Mouse (Mus musculus) embryonic facial prominence, embryonic 12.5 days (tissue): ENCODE measurements around the gene Gm42669. TPM values are rescaled to one million over a fixed set of nuclear protein-coding genes. Genes with fewer than 3 reads are reported as not detected.
A peak's percentile ranks its signal among the peaks of the same experiment; 100 is the strongest.

Source experiments
- ATAC-seq: fragments of 200-750 bp; cut with Nextera tagmentation; 2 replicates; pipeline ENCODE4 v1.8.0; 2017; ENCODE audit not compliant: insufficient number of reproducible peaks, insufficient read depth, low FRiP score, low TSS enrichment
- H3K27ac ChIP-seq: fragments of 300-500 bp; sonication (generic); 2 replicates; pipeline ENCODE4 v1.5.1; 2016; ENCODE audit warnings: mild to moderate bottlenecking
- H3K27me3 ChIP-seq: fragments of 300-500 bp; sonication (generic); 2 replicates; pipeline ENCODE4 v1.6.1; 2016; ENCODE audit warnings: mild to moderate bottlenecking, moderate library complexity
- H3K36me3 ChIP-seq: fragments of 300-500 bp; sonication (generic); 2 replicates; pipeline ENCODE4 v1.6.1; 2016; ENCODE audit warnings: mild to moderate bottlenecking
- H3K4me1 ChIP-seq: fragments of 300-500 bp; sonication (generic); 2 replicates; pipeline ENCODE4 v1.6.1; 2016
- H3K4me2 ChIP-seq: fragments of 300-500 bp; sonication (generic); replicated peaks from 2 replicates; pipeline ENCODE4 v1.6.1; 2016; ENCODE audit warnings: mild to moderate bottlenecking, moderate library complexity
- H3K4me3 ChIP-seq: fragments of 300-500 bp; sonication (generic); 2 replicates; pipeline ENCODE4 v1.5.1; 2016; ENCODE audit warnings: mild to moderate bottlenecking
- H3K9ac ChIP-seq: fragments of 300-500 bp; sonication (generic); 2 replicates; pipeline ENCODE4 v1.6.1; 2016; ENCODE audit warnings: mild to moderate bottlenecking, moderate library complexity
- H3K9me3 ChIP-seq: fragments of 300-500 bp; sonication (generic); 2 replicates; pipeline ENCODE4 v1.6.1; 2016; ENCODE audit warnings: mild to moderate bottlenecking, moderate library complexity
- WGBS: fragments of 180-500 bp; shearing (Covaris S2); methylation state at CpG from one replicate; pipeline ENCODE4 v1.1.7; 2016; 5-methylcytosine and 5-hydroxymethylcytosine counted together
- polyA plus RNA-seq: library from polyadenylated mRNA; unstranded; fragments of >200 nt; fragmentation: Nextera tagmentation; extraction: Ambion mirVana; gene quantifications from 2 replicates; pipeline ENCODE4 v1.2.1, GENCODE M21; 2016

Gm42669 gene
- polyA plus RNA-seq, 1 experiment from 2014 or later, result 0.72 TPM

GRCm38 (mm10) chr5:107497519-107498501, 9.6 kb upstream of the Gm42669 start:
- H3K9ac ChIP-seq, result no peak overlapping the region
- no peak overlapping the region for H3K4me3 ChIP-seq
- H3K9me3 ChIP-seq, result 0 out of 2 replicates have a peak, but pooled peaks cover 3% of the 10 kb centered on the region
- WGBS, result 66% methylated on average over 10 of the region's 10 CpGs
- peaks cover 8% of the 10 kb centered on the region; the same call in 1 of the 2 replicates for H3K4me1 ChIP-seq
- H3K4me2 ChIP-seq, result no peak overlapping the region
- ATAC-seq, result no peak
- H3K27ac ChIP-seq, result no peak overlapping the region
- H3K27me3 ChIP-seq, result no peaks in the 10 kb centered on the region
- H3K36me3 ChIP-seq, result peaks cover 3% of the 10 kb centered on the region; the same call in 1 of the 2 replicates

GRCm38 (mm10) chr5:107498806-107499310, 8.6 kb upstream of the Gm42669 start:
- Histone ChIP-seq H3K9ac (no peak overlapping the region), H3K27ac (no peak overlapping the region), H3K4me1 (peaks cover 8% of the 10 kb centered on the region; the same call in 1 of the 2 replicates), H3K4me3 (no peak overlapping the region), H3K27me3 (no peaks in the 10 kb centered on the region), H3K36me3 (peaks cover 3% of the 10 kb centered on the region; the same call in 1 of the 2 replicates), H3K4me2 (no peak overlapping the region), H3K9me3 (0 out of 2 replicates have a peak, but pooled peaks cover 3% of the 10 kb centered on the region)
- ATAC-seq, result no peak
- 35% methylated on average over 5 of the region's 5 CpGs for WGBS

GRCm38 (mm10) chr5:107499891-107500535, 7.4 kb upstream of the Gm42669 start:
- no peak overlapping the region for H3K27ac ChIP-seq
- no peaks in the 10 kb centered on the region for H3K9me3 ChIP-seq
- WGBS, result 89% methylated on average over 5 of the region's 5 CpGs
- ATAC-seq, result no peak
- 0 out of 2 replicates have a peak, but pooled peaks cover 2% of the 10 kb centered on the region for H3K36me3 ChIP-seq
- no peak overlapping the region for H3K4me2 ChIP-seq
- no peaks in the 10 kb centered on the region for H3K27me3 ChIP-seq
- peaks cover 8% of the 10 kb centered on the region; the same call in 1 of the 2 replicates for H3K4me1 ChIP-seq
- no peak overlapping the region for H3K4me3 ChIP-seq
- no peak overlapping the region for H3K9ac ChIP-seq

- H3K27ac ChIP-seq, result no peak overlapping the region
- no peaks in the 10 kb centered on the region for H3K9me3 ChIP-seq
- H3K4me1 ChIP-seq, result peaks cover 8% of the 10 kb centered on the region; the same call in 1 of the 2 replicates
- 0 out of 2 replicates have a peak, but pooled peaks cover 7% of the 10 kb centered on the region for H3K36me3 ChIP-seq
- H3K9ac ChIP-seq, result no peak overlapping the region
- ATAC-seq, result no peak
- H3K4me2 ChIP-seq, result no peak overlapping the region
- H3K27me3 ChIP-seq, result no peaks in the 10 kb centered on the region
- no peak overlapping the region for H3K4me3 ChIP-seq
- 76% methylated on average over 1 of the region's 1 CpGs for WGBS
These were observed 6.7 kb upstream of the Gm42669 start for GRCm38 (mm10) chr5:107500741-107501140.

- Histone ChIP-seq H3K9ac (no peak overlapping the region), H3K4me3 (no peak overlapping the region), H3K9me3 (no peaks in the 10 kb centered on the region), H3K27me3 (no peaks in the 10 kb centered on the region), H3K4me1 (no peaks in the 10 kb centered on the region), H3K27ac (no peak overlapping the region), H3K4me2 (no peak overlapping the region), H3K36me3 (0 out of 2 replicates have a peak, but pooled peaks cover 7% of the 10 kb centered on the region)
- 86% methylated on average over 10 of the region's 10 CpGs for WGBS
- ATAC-seq, result no peak
These were observed 3.1 kb downstream of the Gm42669 start for GRCm38 (mm10) chr5:107510503-107510902.

- Histone ChIP-seq H3K36me3 (0 out of 2 replicates have a peak, but pooled peaks cover 7% of the 10 kb centered on the region), H3K9me3 (no peaks in the 10 kb centered on the region), H3K4me3 (no peak overlapping the region), H3K4me1 (no peaks in the 10 kb centered on the region), H3K27me3 (no peaks in the 10 kb centered on the region), H3K27ac (no peak overlapping the region), H3K9ac (no peak overlapping the region), H3K4me2 (no peak overlapping the region)
- WGBS, result 60% methylated on average over 2 of the region's 2 CpGs
- no peak for ATAC-seq
These were observed 3.9 kb downstream of the Gm42669 start for GRCm38 (mm10) chr5:107511326-107511725.

- H3K4me2 ChIP-seq, result no peak overlapping the region
- 0 out of 2 replicates have a peak, but pooled peaks have one; percentile 52 for ATAC-seq
- H3K4me3 ChIP-seq, result no peak overlapping the region
- no peaks in the 10 kb centered on the region for H3K9me3 ChIP-seq
- 47% methylated on average over 7 of the region's 7 CpGs for WGBS
- no peaks in the 10 kb centered on the region for H3K27me3 ChIP-seq
- H3K27ac ChIP-seq, result no peak overlapping the region
- H3K9ac ChIP-seq, result no peak overlapping the region
- H3K4me1 ChIP-seq, result no peaks in the 10 kb centered on the region
- no peaks in the 10 kb centered on the region for H3K36me3 ChIP-seq
These were observed 6.2 kb downstream of the Gm42669 start for GRCm38 (mm10) chr5:107513583-107513982.

GRCm38 (mm10) chr5:107515453-107515852, 8.0 kb downstream of the Gm42669 start:
- no peaks in the 10 kb centered on the region for H3K9me3 ChIP-seq
- no peak overlapping the region for H3K27ac ChIP-seq
- 88% methylated on average over 3 of the region's 3 CpGs for WGBS
- no peak overlapping the region for H3K4me2 ChIP-seq
- H3K4me1 ChIP-seq, result no peaks in the 10 kb centered on the region
- ATAC-seq, result no peak
- no peak overlapping the region for H3K4me3 ChIP-seq
- no peaks in the 10 kb centered on the region for H3K27me3 ChIP-seq
- H3K9ac ChIP-seq, result no peak overlapping the region
- H3K36me3 ChIP-seq, result no peaks in the 10 kb centered on the region

- H3K9ac ChIP-seq, result no peak overlapping the region
- no peaks in the 10 kb centered on the region for H3K9me3 ChIP-seq
- WGBS, result 92% methylated on average over 1 of the region's 1 CpGs
- H3K4me2 ChIP-seq, result no peak overlapping the region
- H3K27me3 ChIP-seq, result no peaks in the 10 kb centered on the region
- H3K4me3 ChIP-seq, result no peak overlapping the region
- no peak overlapping the region for H3K27ac ChIP-seq
- H3K4me1 ChIP-seq, result no peaks in the 10 kb centered on the region
- no peaks in the 10 kb centered on the region for H3K36me3 ChIP-seq
- ATAC-seq, result no peak
These were observed 8.7 kb downstream of the Gm42669 start for GRCm38 (mm10) chr5:107516087-107516486.

- Histone ChIP-seq H3K27ac (no peak overlapping the region), H3K4me3 (no peak overlapping the region), H3K4me1 (no peaks in the 10 kb centered on the region), H3K4me2 (no peak overlapping the region), H3K36me3 (no peaks in the 10 kb centered on the region), H3K27me3 (no peaks in the 10 kb centered on the region), H3K9me3 (no peaks in the 10 kb centered on the region), H3K9ac (no peak overlapping the region)
- 95% methylated on average over 4 of the region's 4 CpGs for WGBS
- ATAC-seq, result no peak
These were observed 11.2 kb downstream of the Gm42669 start for GRCm38 (mm10) chr5:107518602-107519001.

- Histone ChIP-seq H3K4me1 (no peaks in the 10 kb centered on the region), H3K27ac (no peak overlapping the region), H3K9me3 (no peaks in the 10 kb centered on the region), H3K36me3 (no peaks in the 10 kb centered on the region), H3K9ac (no peak overlapping the region), H3K4me3 (no peak overlapping the region), H3K4me2 (no peak overlapping the region), H3K27me3 (no peaks in the 10 kb centered on the region)
- no peak for ATAC-seq
- WGBS, result 88% methylated on average over 6 of the region's 6 CpGs
These were observed 14.0 kb downstream of the Gm42669 start for GRCm38 (mm10) chr5:107521386-107521785.
